Mouse (Mus musculus): ENCODE data around the gene Slc39a1. TPM values are rescaled to one million over a fixed set of nuclear protein-coding genes. Genes with fewer than 3 reads are reported as not detected.
"Not testable (repeated sequence)": the region's sequence is repeated elsewhere in the genome, so short reads cannot be mapped to it uniquely, and the experiment has no call there.

The Slc39a1 gene
- total and polyA plus RNA-seq, 2 experiments from 2014 or later = 51.6 to 72.0 TPM

DNA sequence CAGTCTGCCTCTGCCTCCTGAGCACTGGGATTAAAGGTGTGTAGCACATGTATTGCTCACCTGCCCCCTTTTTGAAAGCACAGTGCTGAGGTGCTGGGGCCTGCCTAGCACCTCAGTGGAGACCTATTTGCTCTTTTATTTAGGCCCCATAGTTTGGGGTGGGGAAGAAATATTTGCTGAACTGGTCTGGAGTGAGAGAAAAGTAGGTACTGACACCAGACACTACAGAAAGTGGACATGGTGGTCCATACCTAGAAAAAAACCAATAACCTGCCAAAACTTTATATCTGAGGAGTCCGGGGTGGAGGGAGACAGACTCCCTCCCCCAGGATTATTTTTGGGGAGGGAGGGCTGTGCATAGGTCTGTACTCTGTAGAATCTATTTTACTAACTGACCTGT is 5.2 kb downstream of the Slc39a1 start:
- H3K4me1 ChIP-seq (ENCODE audit: insufficient read depth) = peaks cover 14% of the 10 kb centered on the region; the same call in 1 of the 2 replicates
- DNase-seq; H3K9me3 ChIP-seq (ENCODE audit: low read length); H3K27ac ChIP-seq (ENCODE audit: low read depth, low read length); H3K4me3 ChIP-seq (ENCODE audit: low read depth, low read length); H3K4me2 ChIP-seq (ENCODE audit: low read depth); H3K9ac ChIP-seq; H3K27me3 ChIP-seq (ENCODE audit: insufficient read depth, low read length); ATAC-seq: not testable (repeated sequence)
- 82% methylated on average over 1 of the region's 1 CpGs for WGBS
- peaks cover 12% of the 10 kb centered on the region for H3K36me3 ChIP-seq (ENCODE audit: insufficient read depth)

DNA sequence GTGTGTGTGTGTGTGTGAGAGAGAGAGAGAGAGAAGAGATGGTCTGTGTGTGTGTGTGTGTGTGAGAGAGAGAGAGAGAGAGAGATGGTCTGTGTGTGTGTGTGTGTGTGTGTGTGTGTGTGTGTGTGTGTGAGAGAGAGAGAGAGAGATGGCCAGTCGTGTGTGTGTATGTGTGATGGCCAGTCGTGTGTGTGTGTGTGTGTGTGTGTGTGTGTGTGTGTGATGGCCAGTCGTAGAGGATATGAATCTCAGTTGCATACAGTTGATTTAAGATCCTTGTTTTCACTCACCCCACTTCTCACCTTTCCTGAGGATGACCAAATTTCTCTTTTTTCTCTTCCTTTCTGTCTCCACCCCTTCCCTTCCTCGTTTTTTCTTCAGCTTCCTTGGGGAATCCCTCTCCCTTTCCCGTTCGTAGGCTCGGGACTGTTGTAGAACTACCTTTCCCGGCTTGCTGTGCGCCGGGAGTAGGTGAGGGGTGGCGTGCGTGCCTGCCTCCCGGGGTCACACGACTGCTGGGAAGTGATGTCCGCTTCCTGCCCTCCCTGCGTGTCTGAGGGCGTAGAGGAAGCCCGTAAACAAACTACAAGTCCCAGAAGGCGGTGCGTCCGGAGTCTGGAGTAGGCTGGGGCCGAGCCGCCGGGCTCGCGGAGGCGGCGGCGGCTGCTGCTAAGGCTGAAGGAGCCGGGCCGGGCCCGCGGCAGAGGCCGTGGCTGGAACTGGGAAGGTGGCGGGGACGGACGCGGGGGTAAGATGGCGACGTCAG is 5.9 kb downstream of the Slc39a1 start, which contains the start of gene Crtc2:
Crtc2 (plus strand) TSS at position 511 of the 766 bp plus-strand sequence.
- peak within 1 kb of the TSS; percentile 69 for H3K4me3 ChIP-seq (ENCODE audit: low read depth, low read length)
- peaks cover 10% of the 10 kb centered on the region; the same call in 1 of the 2 replicates for H3K4me1 ChIP-seq (ENCODE audit: insufficient read depth)
- H3K4me2 ChIP-seq (ENCODE audit: low read depth) = peak within 1 kb of the TSS; percentile 75
- H3K27me3 ChIP-seq (ENCODE audit: insufficient read depth, low read length) = no peaks in the 10 kb centered on the region
- H3K9ac ChIP-seq = peak within 1 kb of the TSS; percentile 81
- DNase-seq (peak; percentile 96), ATAC-seq (peak; percentile 99)
- no peaks in the 10 kb centered on the region for H3K9me3 ChIP-seq (ENCODE audit: low read length)
- no peak for TF ChIP-seq CTCF (IDR thresholded peaks at IDR 0.05; ENCODE audit: low read depth)
- H3K27ac ChIP-seq (ENCODE audit: low read depth, low read length) = peak within 1 kb of the TSS; percentile 76
- 1% methylated on average over 40 of the region's 40 CpGs for WGBS
- H3K36me3 ChIP-seq (ENCODE audit: insufficient read depth) = peaks cover 18% of the 10 kb centered on the region

DNA sequence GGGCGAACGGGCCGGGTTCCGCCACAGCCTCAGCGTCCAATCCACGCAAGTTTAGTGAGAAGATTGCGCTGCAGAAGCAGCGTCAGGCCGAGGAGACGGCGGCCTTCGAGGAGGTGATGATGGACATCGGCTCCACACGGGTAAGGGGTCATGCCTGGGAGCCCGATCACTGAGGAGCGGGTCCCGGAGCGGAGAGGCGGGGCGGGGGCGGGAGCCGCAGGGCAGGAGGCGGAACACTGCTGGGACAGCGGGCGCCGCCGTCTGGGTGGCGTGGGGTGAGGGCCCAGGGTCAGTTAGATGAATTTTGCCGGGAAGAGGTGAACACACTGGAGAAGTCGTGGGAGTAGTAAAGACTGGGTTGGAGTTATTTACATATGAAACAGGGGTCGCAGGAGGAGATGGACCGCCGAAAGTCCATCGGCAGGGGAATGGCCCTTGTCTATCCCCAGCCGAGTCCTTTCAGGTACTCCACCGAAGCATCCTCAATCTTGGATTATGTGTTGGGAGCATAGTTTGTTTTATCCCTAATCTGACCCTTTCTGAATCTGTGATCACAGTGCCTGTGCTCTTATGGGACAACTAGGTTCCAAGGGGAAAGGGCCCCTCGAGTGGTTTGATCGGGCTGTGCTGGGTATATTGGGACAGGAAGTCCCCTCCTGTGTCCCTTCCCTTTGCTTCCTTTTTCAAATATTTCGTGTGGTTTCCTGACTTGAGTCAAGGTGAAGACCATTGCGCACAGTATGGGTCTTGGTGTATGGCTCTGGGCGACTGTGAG is 6.6 kb downstream of the Slc39a1 start:
- DNase-seq (peak; percentile 10), ATAC-seq (peak; percentile 39)
- H3K27me3 ChIP-seq (ENCODE audit: insufficient read depth, low read length) = no peaks in the 10 kb centered on the region
- TF ChIP-seq CTCF (IDR thresholded peaks at IDR 0.05; ENCODE audit: low read depth) = peak; percentile 3; the same call in 1 of the 2 replicates
- peak overlapping the region; percentile 76 for H3K27ac ChIP-seq (ENCODE audit: low read depth, low read length)
- H3K4me2 ChIP-seq (ENCODE audit: low read depth) = peak overlapping the region; percentile 75
- no peaks in the 10 kb centered on the region for H3K9me3 ChIP-seq (ENCODE audit: low read length)
- peak overlapping the region; percentile 81 for H3K9ac ChIP-seq
- peaks cover 9% of the 10 kb centered on the region; the same call in 1 of the 2 replicates for H3K4me1 ChIP-seq (ENCODE audit: insufficient read depth)
- peaks cover 25% of the 10 kb centered on the region for H3K36me3 ChIP-seq (ENCODE audit: insufficient read depth)
- peak overlapping the region; percentile 69 for H3K4me3 ChIP-seq (ENCODE audit: low read depth, low read length)
- WGBS = 1% methylated on average over 41 of the region's 41 CpGs

DNA sequence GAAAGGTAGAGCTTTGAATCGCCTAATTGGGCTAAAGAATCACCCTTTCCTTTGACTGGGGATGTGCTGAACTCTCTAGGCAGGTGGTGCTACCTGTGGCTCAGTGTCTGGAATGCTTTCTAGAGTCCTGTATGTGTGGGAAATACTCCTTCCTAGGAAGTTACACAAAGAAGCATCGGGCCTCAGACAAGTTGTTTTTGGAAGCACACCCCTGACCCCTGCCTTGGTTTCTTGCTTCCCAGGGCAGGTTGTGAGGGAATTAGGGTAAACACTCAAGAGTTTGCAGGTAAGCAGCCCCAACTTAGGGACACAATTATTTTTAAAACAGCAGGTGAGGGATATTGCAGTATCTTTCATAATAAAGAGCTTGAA is 7.2 kb downstream of the Slc39a1 start:
- no peak for TF ChIP-seq CTCF (IDR thresholded peaks at IDR 0.05; ENCODE audit: low read depth)
- no peak for ATAC-seq
- Histone ChIP-seq H3K9me3 (ENCODE audit: low read length) (no peaks in the 10 kb centered on the region), H3K36me3 (ENCODE audit: insufficient read depth) (peaks cover 31% of the 10 kb centered on the region), H3K9ac (peak overlapping the region; percentile 81), H3K4me3 (ENCODE audit: low read depth, low read length) (peak overlapping the region; percentile 69), H3K4me1 (ENCODE audit: insufficient read depth) (peaks cover 9% of the 10 kb centered on the region; the same call in 1 of the 2 replicates), H3K27ac (ENCODE audit: low read depth, low read length) (no peak overlapping the region), H3K4me2 (ENCODE audit: low read depth) (peak overlapping the region; percentile 75), H3K27me3 (ENCODE audit: insufficient read depth, low read length) (no peaks in the 10 kb centered on the region)
- 23% methylated on average over 2 of the region's 2 CpGs for WGBS
- DNase-seq = no peak

DNA sequence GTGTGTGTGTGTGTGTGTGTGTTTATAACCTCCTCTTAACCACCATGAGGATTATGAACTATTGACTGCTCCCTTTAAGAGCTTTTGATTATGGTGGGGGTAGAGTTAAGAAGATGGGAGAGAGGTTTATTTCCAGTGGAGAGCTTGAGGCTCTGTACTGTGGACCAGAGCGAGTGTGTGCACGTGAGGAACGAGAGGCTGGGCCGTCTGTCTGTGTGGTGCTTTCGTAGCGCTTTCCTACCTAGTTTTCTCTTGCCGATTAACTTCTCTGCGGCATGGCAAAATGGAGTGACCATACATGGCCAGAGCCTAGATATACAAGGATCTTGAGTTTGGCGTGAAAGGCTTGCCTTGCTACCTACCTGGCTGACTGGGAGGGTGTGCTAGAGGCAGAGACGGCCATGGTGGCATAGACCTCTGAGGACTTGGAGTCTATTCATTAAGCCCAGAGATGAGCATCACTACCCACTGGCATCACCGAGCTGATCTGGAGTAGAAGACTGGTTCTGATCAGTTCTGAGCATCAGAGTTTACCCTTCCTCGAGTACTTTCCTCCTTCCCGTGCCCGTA is 7.9 kb downstream of the Slc39a1 start:
- ATAC-seq (no peak), DNase-seq (no peak)
- TF ChIP-seq CTCF (IDR thresholded peaks at IDR 0.05; ENCODE audit: low read depth) = no peak
- no peak overlapping the region for H3K4me3 ChIP-seq (ENCODE audit: low read depth, low read length)
- H3K9me3 ChIP-seq (ENCODE audit: low read length) = no peaks in the 10 kb centered on the region
- H3K9ac ChIP-seq = no peak overlapping the region
- no peak overlapping the region for H3K4me2 ChIP-seq (ENCODE audit: low read depth)
- WGBS = 92% methylated on average over 14 of the region's 14 CpGs
- H3K27ac ChIP-seq (ENCODE audit: low read depth, low read length) = no peak overlapping the region
- peaks cover 9% of the 10 kb centered on the region; the same call in 1 of the 2 replicates for H3K4me1 ChIP-seq (ENCODE audit: insufficient read depth)
- no peaks in the 10 kb centered on the region for H3K27me3 ChIP-seq (ENCODE audit: insufficient read depth, low read length)
- H3K36me3 ChIP-seq (ENCODE audit: insufficient read depth) = peaks cover 38% of the 10 kb centered on the region

DNA sequence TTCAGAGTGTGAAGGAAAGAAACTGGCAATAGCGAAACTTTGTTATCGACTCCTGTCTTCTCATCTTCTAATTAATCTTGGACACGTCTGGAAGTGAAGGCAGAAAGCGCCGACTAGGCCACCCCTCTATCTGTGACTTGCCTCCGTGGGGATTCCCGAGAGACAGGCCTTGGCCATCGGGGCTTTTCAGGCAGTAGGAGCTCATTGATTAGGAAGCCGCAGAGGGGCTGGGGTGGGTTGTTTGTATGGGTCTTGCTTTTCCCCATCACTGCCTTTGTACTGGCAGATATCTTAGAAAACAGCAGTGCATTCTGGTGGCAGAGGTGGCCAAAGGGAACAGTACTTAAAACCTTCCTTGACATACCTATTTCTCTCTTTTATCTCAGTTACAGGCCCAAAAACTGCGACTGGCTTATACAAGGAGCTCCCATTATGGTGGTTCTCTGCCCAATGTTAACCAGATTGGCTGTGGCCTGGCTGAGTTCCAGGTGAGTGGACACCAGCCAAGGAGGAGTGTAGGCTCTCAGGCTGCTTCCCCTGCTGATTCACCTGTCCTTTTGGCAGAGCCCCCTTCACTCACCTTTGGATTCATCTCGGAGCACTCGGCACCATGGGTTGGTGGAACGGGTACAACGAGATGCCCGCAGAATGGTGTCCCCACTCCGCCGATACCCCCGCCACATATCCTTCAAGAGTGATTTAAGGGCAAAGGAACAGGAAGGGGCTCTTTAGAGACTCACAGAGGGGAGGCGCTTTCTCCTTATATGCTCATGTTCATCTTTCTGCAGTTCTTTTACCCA is 9.0 kb downstream of the Slc39a1 start:
- H3K36me3 ChIP-seq (ENCODE audit: insufficient read depth) = peaks cover 43% of the 10 kb centered on the region
- H3K27ac ChIP-seq (ENCODE audit: low read depth, low read length) = no peak overlapping the region
- H3K9ac ChIP-seq = no peak overlapping the region
- ATAC-seq (no peak), DNase-seq (no peak)
- H3K4me1 ChIP-seq (ENCODE audit: insufficient read depth) = peaks cover 9% of the 10 kb centered on the region; the same call in 1 of the 2 replicates
- no peaks in the 10 kb centered on the region for H3K27me3 ChIP-seq (ENCODE audit: insufficient read depth, low read length)
- WGBS = 91% methylated on average over 19 of the region's 19 CpGs
- no peak overlapping the region for H3K4me2 ChIP-seq (ENCODE audit: low read depth)
- H3K9me3 ChIP-seq (ENCODE audit: low read length) = no peaks in the 10 kb centered on the region
- no peak overlapping the region for H3K4me3 ChIP-seq (ENCODE audit: low read depth, low read length)
- TF ChIP-seq CTCF (IDR thresholded peaks at IDR 0.05; ENCODE audit: low read depth) = no peak

All from forebrain, postnatal 0 days (tissue).